ENCODE assay signal across 16 mouse cellular contexts in the genomic region with DNA sequence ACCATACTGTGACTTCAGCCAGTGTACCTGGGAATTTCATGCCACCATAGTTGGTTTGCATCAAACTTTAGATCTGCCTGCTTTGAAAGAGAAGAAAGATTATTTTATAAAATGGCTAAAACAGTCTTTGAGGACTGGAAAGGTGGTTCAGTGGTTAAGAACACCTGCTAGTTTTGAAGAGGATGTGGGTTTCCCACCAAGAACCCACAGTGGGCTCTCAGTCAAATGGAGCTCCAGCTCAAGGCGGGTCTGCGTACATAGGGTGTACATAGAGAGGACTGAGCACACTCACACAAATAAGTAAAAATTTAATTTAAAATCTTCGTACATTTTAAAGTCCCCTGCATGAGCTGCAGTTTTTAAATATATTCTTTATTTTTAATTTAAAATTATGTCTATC. TPM values are rescaled to one million over a fixed set of nuclear protein-coding genes. Genes with fewer than 3 reads are reported as not detected.
"Had no signal": no experiment of that assay in that cellular context is flagged by ENCODE, and none has a peak within 500 bp of the region (broad histone marks: within the 10 kb centered on the region; RNA-seq: fewer than 3 reads in every experiment).

No protein-coding gene starts in this region.

- ATAC-seq: intestine, postnatal 0 days; midbrain, embryonic 15.5 days had no signal

- H3K36me3 ChIP-seq: kidney, embryonic 15.5 days; liver, embryonic 13.5 days; midbrain, embryonic 12.5 days; midbrain, embryonic 15.5 days; neural tube, embryonic 13.5 days; stomach, embryonic 15.5 days had no signal

- H3K27ac ChIP-seq: kidney, embryonic 15.5 days; liver, embryonic 13.5 days; macrophage; midbrain, embryonic 12.5 days; midbrain, embryonic 15.5 days; neural tube, embryonic 13.5 days; stomach, embryonic 15.5 days had no signal

- H3K9ac ChIP-seq: kidney, embryonic 15.5 days; liver, embryonic 13.5 days; midbrain, embryonic 12.5 days; midbrain, embryonic 15.5 days; neural tube, embryonic 13.5 days; stomach, embryonic 15.5 days had no signal

- H3K4me2 ChIP-seq: kidney, embryonic 15.5 days; liver, embryonic 13.5 days; midbrain, embryonic 12.5 days; midbrain, embryonic 15.5 days; neural tube, embryonic 13.5 days; stomach, embryonic 15.5 days had no signal

- H3K27me3 ChIP-seq: kidney, embryonic 15.5 days; liver, embryonic 13.5 days; midbrain, embryonic 12.5 days; midbrain, embryonic 15.5 days; neural tube, embryonic 13.5 days; stomach, embryonic 15.5 days had no signal

- H3K9me3 ChIP-seq: kidney, embryonic 15.5 days; liver, embryonic 13.5 days; midbrain, embryonic 12.5 days; midbrain, embryonic 15.5 days; neural tube, embryonic 13.5 days; stomach, embryonic 15.5 days had no signal

- H3K4me3 ChIP-seq: kidney, embryonic 15.5 days; liver, embryonic 13.5 days; midbrain, embryonic 12.5 days; midbrain, embryonic 15.5 days; neural tube, embryonic 13.5 days; stomach, embryonic 15.5 days had no signal

- DNase-seq: kidney, adult 8-10 months; kidney, postnatal 10 days; kidney, postnatal 36 days; liver, embryonic 13.5 days; lung, adult 2 months; retina, postnatal 1 day; right cerebral cortex, postnatal 25 days; spleen, adult 18-20 months had no signal

- H3K4me1 ChIP-seq: kidney, embryonic 15.5 days; liver, embryonic 13.5 days; midbrain, embryonic 12.5 days; midbrain, embryonic 15.5 days; neural tube, embryonic 13.5 days; stomach, embryonic 15.5 days had no signal

RNA-seq across cellular contexts. Expression of a gene that starts 39.2 kb away (rescaled TPM):
- total RNA-seq: neutrophil, adult 5-6 weeks had no signal
